Mouse (Mus musculus): Measurements from ENCODE around the gene Nxnl1. TPM values are rescaled to one million over a fixed set of nuclear protein-coding genes. Genes with fewer than 3 reads are reported as not detected.

The Nxnl1 gene
- total and polyA plus RNA-seq, 3 experiments = 0.04 TPM; not detected in 2

- peak within 1 kb of the TSS; percentile 65 for H3K4me2 ChIP-seq (ENCODE audit: insufficient read depth, low read depth, poor library complexity, severe bottlenecking)
- peaks cover 17% of the 10 kb centered on the region for H3K79me2 ChIP-seq (replicated peaks; ENCODE audit: control insufficient read depth, extremely low read depth, insufficient read depth, poor library complexity, severe bottlenecking)
- no peaks in the 10 kb centered on the region for H3K27me3 ChIP-seq (replicated peaks)
- peaks cover 9 to 36% of the 10 kb centered on the region in 2 experiments; a peak in 3 of 4 replicates for H3K4me1 ChIP-seq (ENCODE audit: control insufficient read depth in 1 of 2, insufficient read depth in 2 of 2)
- no peaks in the 10 kb centered on the region for H3K9me3 ChIP-seq (replicated peaks; ENCODE audit: low read length)
- H3K4me3 ChIP-seq (replicated peaks in 1 of 3; ENCODE audit: low read depth in 2 of 3, low read length in 2 of 3, poor library complexity in 1 of 3) = peak within 1 kb of the TSS; percentile 79 to 98 (median 80)
- peak within 1 kb of the TSS; percentile 14 for H3K27ac ChIP-seq (ENCODE audit: insufficient read depth, low read depth)
- dilution Hi-C loops (cut with MboI; ENCODE audit: extremely low pct_ligation_motif_present, extremely low pct_unique_long_range_greater_than_20kb, low sequenced_read_pairs) = no loop called here
- in situ Hi-C loops (cut with MboI; ENCODE audit: low pct_ligation_motif_present, low pct_unique_long_range_greater_than_20kb, low sequenced_read_pairs) = no loop called here
- TF ChIP-seq TBP (conservative IDR thresholded peaks at IDR 0.05; ENCODE audit: low read depth, low read length) (0 out of 2 replicates have a peak, but pooled peaks have one; percentile 2), MAX (IDR thresholded peaks at IDR 0.05; ENCODE audit: low read length) (peak; percentile 31), USF2 (conservative IDR thresholded peaks at IDR 0.05; ENCODE audit: low read depth, low read length) (no peak), ZC3H11A (IDR thresholded peaks at IDR 0.05; ENCODE audit: low read depth, low read length) (no peak), NELFE (IDR thresholded peaks at IDR 0.05; ENCODE audit: low read depth, low read length) (peak; percentile 70; the same call in 1 of the 2 replicates), IRF4 (IDR thresholded peaks at IDR 0.05; ENCODE audit: low read depth, low read length) (peak; percentile 34; the same call in 1 of the 2 replicates), BHLHE40 (IDR thresholded peaks at IDR 0.05; ENCODE audit: low read depth, low read length) (no peak), ETS1 (conservative IDR thresholded peaks at IDR 0.05; ENCODE audit: low read depth, low read length) (no peak; the same call in 1 of the 2 replicates), MAZ (IDR thresholded peaks at IDR 0.05; ENCODE audit: low read depth, low read length) (peak; percentile 84), E2F4 (IDR thresholded peaks at IDR 0.05; ENCODE audit: insufficient replicate concordance, low read depth, low read length) (peak; percentile 68; the same call in 1 of the 2 replicates), ELF1 (IDR thresholded peaks at IDR 0.05; ENCODE audit: low read depth, low read length) (peak; percentile 96), RCOR1 (conservative IDR thresholded peaks at IDR 0.05; ENCODE audit: low read depth, low read length) (no peak), JUN (IDR thresholded peaks at IDR 0.05; ENCODE audit: insufficient read depth, low read depth, low read length) (no peak), MXI1 (IDR thresholded peaks at IDR 0.05; ENCODE audit: low read depth, low read length) (0 out of 2 replicates have a peak, but pooled peaks have one; percentile 62), ZNF384 (IDR thresholded peaks at IDR 0.05; ENCODE audit: low read depth, low read length) (peak; percentile 45; the same call in 1 of the 2 replicates), USF1 (IDR thresholded peaks at IDR 0.05; ENCODE audit: low read depth, low read length) (peak; percentile 57), RAD21 (IDR thresholded peaks at IDR 0.05; ENCODE audit: low read depth, low read length) (no peak), HCFC1 (IDR thresholded peaks at IDR 0.05; ENCODE audit: low read depth, low read length) (peak; percentile 96), NRF1 (IDR thresholded peaks at IDR 0.05; ENCODE audit: low read depth, low read length) (peak; percentile 99), MEF2A (IDR thresholded peaks at IDR 0.05; ENCODE audit: borderline replicate concordance, low read depth, low read length) (peak; percentile 53), SIN3A (IDR thresholded peaks at IDR 0.05; ENCODE audit: low read length) (peak; percentile 83; the same call in 1 of the 2 replicates), GABPA (IDR thresholded peaks at IDR 0.05; ENCODE audit: insufficient replicate concordance, low read depth, low read length) (peak; percentile 58; the same call in 1 of the 2 replicates), KAT2A (IDR thresholded peaks at IDR 0.05; ENCODE audit: insufficient replicate concordance, low read length) (peak; percentile 96), PAX5 (IDR thresholded peaks at IDR 0.05; ENCODE audit: low read length) (no peak), MAFK (IDR thresholded peaks at IDR 0.05; ENCODE audit: insufficient replicate concordance, low read length) (no peak), ZKSCAN1 (IDR thresholded peaks at IDR 0.05; ENCODE audit: borderline replicate concordance, low read depth, low read length) (no peak), CHD2 (IDR thresholded peaks at IDR 0.05; ENCODE audit: low read length) (peak; percentile 84), POLR2A (IDR thresholded peaks at IDR 0.05; ENCODE audit: low read depth, low read length) (peak; percentile 47; the same call in 1 of the 2 replicates), UBTF (IDR thresholded peaks at IDR 0.05; ENCODE audit: low read depth, low read length) (no peak), CTCF (conservative IDR thresholded peaks at IDR 0.05 in 1 of 2, IDR thresholded peaks at IDR 0.05 in 1 of 2; ENCODE audit: low read depth in 2 of 2, low read length in 2 of 2) (no peak), ZMIZ1 (IDR thresholded peaks at IDR 0.05; ENCODE audit: low read depth, low read length) (peak; percentile 52; the same call in 1 of the 2 replicates), MYC (IDR thresholded peaks at IDR 0.05; ENCODE audit: low read depth, low read length) (peak; percentile 75; the same call in 1 of the 2 replicates), EP300 (IDR thresholded peaks at IDR 0.05; ENCODE audit: low read length) (no peak), JUND (conservative IDR thresholded peaks at IDR 0.05; ENCODE audit: low read depth, low read length) (0 out of 2 replicates have a peak, but pooled peaks have one; percentile 22), CHD1 (IDR thresholded peaks at IDR 0.05; ENCODE audit: low read depth, low read length) (no peak), SMC3 (IDR thresholded peaks at IDR 0.05; ENCODE audit: low read depth, low read length) (peak; percentile 3; the same call in 1 of the 2 replicates), POLR2AphosphoS2 (IDR thresholded peaks at IDR 0.05; ENCODE audit: low read depth, low read length) (0 out of 2 replicates have a peak, but pooled peaks have one; percentile 47), TCF12 (IDR thresholded peaks at IDR 0.05; ENCODE audit: low read depth, low read length) (peak; percentile 60; the same call in 1 of the 2 replicates)
- H3K9ac ChIP-seq (ENCODE audit: insufficient read depth, low read depth) = peak within 1 kb of the TSS; percentile 72
- DNase-seq (ENCODE audit: extremely low read depth) = peak; percentile 100
- H3K36me3 ChIP-seq (replicated peaks in 1 of 2; ENCODE audit: control insufficient read depth in 1 of 2, insufficient read depth in 1 of 2, low read length in 1 of 2) = peaks cover 27 to 38% of the 10 kb centered on the region in 2 experiments
These were observed 23.6 kb downstream of the Nxnl1 start, which contains the start of gene Mvb12a for GRCm38 (mm10) chr8:71542632-71543343. Gene Mvb12a, plus strand, starts transcription at chr8:71542922.
